8 mouse cellular contexts compared by ENCODE assay signal in genomic region chr15:31453098-31453916, GRCm38 (mm10). TPM values are rescaled to one million over a fixed set of nuclear protein-coding genes. Genes with fewer than 3 reads are reported as not detected.
A peak's percentile ranks its signal among the peaks of the same experiment; 100 is the strongest.
DNase-seq lines count a peak whose midpoint lies in the region; ATAC-seq and TF ChIP-seq lines count a peak whose summit lies in the region.

TSS of gene Ropn1l (minus strand) at chr15:31453737.

- intact Hi-C loops in heart, postnatal 25 days (cut with DNase I): loop anchor here (5.0 kb wide), 1 partner anchor 79 kb away; the partner anchor contains the start of gene March6

- peaks cover 4% of the 10 kb centered on the region; the same call in 1 of the 2 replicates for H3K36me3 ChIP-seq in ES-Bruce4 (ENCODE audit: control insufficient read depth, insufficient read depth, low read length, poor library complexity, severe bottlenecking)
- H3K36me3 ChIP-seq in forebrain, embryonic 14.5 days (ENCODE audit: control insufficient read depth, insufficient read depth, low read length): peaks cover 21% of the 10 kb centered on the region; the same call in 1 of the 2 replicates

- DNase-seq in forebrain, embryonic 14.5 days (ENCODE audit: low spot score): peak; percentile 93
- DNase-seq in heart, postnatal 25 days (ENCODE audit: low spot score): peak; percentile 90
- peak; percentile 88 to 92 for DNase-seq in layer of hippocampus, adult 18-20 months (ENCODE audit: low spot score in 2 of 2)
- peak; percentile 94 for DNase-seq in lung, adult 2 months
- DNase-seq in thymus, adult 18-20 months: peak; percentile 61

- no peaks in the 10 kb centered on the region for H3K9me3 ChIP-seq in ES-Bruce4 (replicated peaks; ENCODE audit: control insufficient read depth, insufficient read depth, low read length, poor library complexity, severe bottlenecking)
- H3K9me3 ChIP-seq in forebrain, embryonic 14.5 days (replicated peaks; ENCODE audit: control insufficient read depth, low read length): no peaks in the 10 kb centered on the region

- peak; percentile 67; the same call in 1 of the 2 replicates for TF ChIP-seq EP300 in ES-Bruce4 (IDR thresholded peaks at IDR 0.05; ENCODE audit: insufficient read depth, low read depth, low read length)

- peak; percentile 97 for ATAC-seq in cerebellum, adult (ENCODE audit: insufficient number of reproducible peaks, low FRiP score, low TSS enrichment)
- peak; percentile 94 for ATAC-seq in forebrain, embryonic 14.5 days
- ATAC-seq in neutrophil, adult 5-6 weeks (ENCODE audit: extremely low read depth, insufficient number of reproducible peaks, low FRiP score, poor library complexity, severe bottlenecking): peak; percentile 72

- H3K4me2 ChIP-seq in forebrain, embryonic 14.5 days (ENCODE audit: low read length): peak within 1 kb of the TSS; percentile 83

- TF ChIP-seq CTCF in ES-Bruce4 (IDR thresholded peaks at IDR 0.05; ENCODE audit: low read depth, low read length): no peak
- TF ChIP-seq CTCF in lung, adult 2 months (IDR thresholded peaks at IDR 0.05; ENCODE audit: insufficient read depth, low read length): no peak

- H3K27ac ChIP-seq in ES-Bruce4 (ENCODE audit: insufficient read depth, low read length): no peak within 1 kb of the TSS
- H3K27ac ChIP-seq in forebrain, embryonic 14.5 days (ENCODE audit: low read depth, low read length): peak within 1 kb of the TSS; percentile 58

- H3K27me3 ChIP-seq in ES-Bruce4 (ENCODE audit: control insufficient read depth, insufficient read depth, low read length, poor library complexity, severe bottlenecking): no peaks in the 10 kb centered on the region
- no peaks in the 10 kb centered on the region for H3K27me3 ChIP-seq in forebrain, embryonic 14.5 days (replicated peaks; ENCODE audit: control insufficient read depth, insufficient read depth, low read length)

- H3K4me1 ChIP-seq in ES-Bruce4 (ENCODE audit: control insufficient read depth, insufficient read depth, low read length): no peaks in the 10 kb centered on the region
- peaks cover 2% of the 10 kb centered on the region; the same call in 1 of the 2 replicates for H3K4me1 ChIP-seq in forebrain, embryonic 14.5 days (ENCODE audit: control insufficient read depth, insufficient read depth, low read length)
- peaks cover 7% of the 10 kb centered on the region for H3K4me1 ChIP-seq in lung, adult 2 months (ENCODE audit: control insufficient read depth, insufficient read depth, low read length)

- peak within 1 kb of the TSS; percentile 92 for H3K4me3 ChIP-seq in ES-Bruce4 (ENCODE audit: low read depth, low read length)
- H3K4me3 ChIP-seq in forebrain, embryonic 14.5 days (ENCODE audit: low read depth, low read length): peak within 1 kb of the TSS; percentile 56
- H3K4me3 ChIP-seq in lung, adult 2 months (replicated peaks; ENCODE audit: extremely low read depth, low read depth, low read length): peak within 1 kb of the TSS; percentile 67

- TF ChIP-seq POLR2A in ES-Bruce4 (IDR thresholded peaks at IDR 0.05; ENCODE audit: insufficient read depth, low read length): peak; percentile 8
- peak; percentile 72; the same call in 1 of the 2 replicates for TF ChIP-seq POLR2A in lung, adult 2 months (IDR thresholded peaks at IDR 0.05; ENCODE audit: borderline replicate concordance, extremely low read depth, low read depth, low read length)

- H3K9ac ChIP-seq in ES-Bruce4 (ENCODE audit: low read depth, poor library complexity, severe bottlenecking): peak within 1 kb of the TSS; percentile 49
- peak within 1 kb of the TSS; percentile 71 for H3K9ac ChIP-seq in forebrain, embryonic 14.5 days (ENCODE audit: low read length)

- 1% methylated on average over 57 of the region's 57 CpGs for whole genome bisulfite sequencing in forebrain, embryonic 14.5 days
- under 1% methylated on average over 56 of the region's 57 CpGs for WGBS in lung, adult 2 months

RNA-seq across cellular contexts. Expression of gene Ropn1l, which starts in this region (rescaled TPM):
- polyA plus RNA-seq in ES-Bruce4 (2011; ENCODE audit: insufficient read depth, insufficient read length, low read depth, missing spikeins): 1.5 and 1.6 TPM in 2 replicates
- polyA plus RNA-seq in forebrain, embryonic 14.5 days (2014; fragmentation: Nextera tagmentation; extraction: Ambion mirVana): 2.1 and 3.2 TPM in 2 replicates
- total RNA-seq in heart, postnatal 25 days (2021): not detected
- 1 to 10 TPM in 1 of 2 experiments, under 1 TPM in 1; 0.57 to 1.1 TPM for total RNA-seq in layer of hippocampus, adult 18-20 months (2021)
- polyA plus RNA-seq in lung, adult 2 months (2012; rRNA removed): 2.1 and 2.4 TPM in 2 replicates
- total RNA-seq in neutrophil, adult 5-6 weeks (2017): 0.70 TPM in 1 of 2 replicates, not detected in the other

Comparison
In these comparisons a context has a peak if more than half of its experiments do, and no peak if none do; other contexts are left out.
1. Peak in DNase-seq in heart, postnatal 25 days; RNA of the gene not detected or under 1 TPM.
2. Peak in ATAC-seq in neutrophil, adult 5-6 weeks; RNA of the gene not detected or under 1 TPM.